Mouse (Mus musculus) lung, adult 2 months (tissue): ENCODE measurements around the gene Sema4c. TPM values are rescaled to one million over a fixed set of nuclear protein-coding genes. Genes with fewer than 3 reads are reported as not detected.

Source experiments
- DNase-seq: peaks from one replicate; pipeline ENCODE4 v3.0.0; 2022
- H3K4me1 ChIP-seq: fragments of 200-500 bp; 2 replicates; pipeline ENCODE4 v1.6.1; 2011; ENCODE audit warnings: low read length; ENCODE audit not compliant: control insufficient read depth, insufficient read depth
- H3K4me3 ChIP-seq: fragments of 200-500 bp; replicated peaks from 2 replicates; pipeline ENCODE3; 2011; ENCODE audit warnings: low read depth, mild to moderate bottlenecking, control low read depth, low read length; ENCODE audit errors: extremely low read depth
- CTCF ChIP-seq: fragments of 200-500 bp; IDR thresholded peaks from 2 replicates; pipeline ENCODE4 v1.5.1; 2011; ENCODE audit warnings: mild to moderate bottlenecking, low read length, control low read depth; ENCODE audit not compliant: insufficient read depth
- POLR2A ChIP-seq: fragments of 200-500 bp; IDR thresholded peaks from 2 replicates; pipeline ENCODE4 v1.6.1; 2011; ENCODE audit warnings: low read depth, mild to moderate bottlenecking, control low read depth, low read length, borderline replicate concordance; ENCODE audit errors: extremely low read depth
- WGBS: fragments of 180-500 bp; shearing (Covaris S2); methylation state at CpG from one replicate; pipeline ENCODE4 v1.1.7; 2018; 5-methylcytosine and 5-hydroxymethylcytosine counted together
- polyA plus RNA-seq: library from polyadenylated mRNA; depleted of rRNA; stranded (reverse); fragments of >200 nt; gene quantifications from 2 replicates; pipeline ENCODE4 v1.2.3, GENCODE M21; 2012

The Sema4c gene
- polyA plus RNA-seq, 1 experiment, result 23.7 TPM

DNA sequence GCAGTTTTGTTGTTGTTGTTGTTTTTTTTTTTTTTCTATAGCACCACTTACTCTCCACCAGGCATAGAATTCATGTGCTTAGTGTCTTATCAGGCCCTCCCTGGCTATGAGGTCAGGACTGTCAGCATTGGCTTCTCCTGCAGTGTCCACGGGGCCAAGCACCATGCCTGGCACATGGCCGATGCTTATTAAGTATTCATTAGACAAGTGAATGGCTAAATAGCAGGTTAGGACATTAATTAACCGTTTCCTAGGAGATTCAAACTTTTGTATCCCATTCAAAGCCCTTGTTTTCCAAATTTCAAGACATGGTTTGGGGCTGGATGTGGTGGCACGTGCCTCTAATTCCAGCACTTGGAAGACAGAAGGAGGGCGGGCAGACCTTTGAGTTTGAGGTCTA, 23.1 kb upstream of the Sema4c start:
- 84% methylated on average over 5 of the region's 5 CpGs for WGBS
- Histone ChIP-seq H3K4me1 (peaks cover 7% of the 10 kb centered on the region), H3K4me3 (no peak overlapping the region)
- TF ChIP-seq CTCF (no peak), POLR2A (no peak)
- no peak for DNase-seq

GRCm38 (mm10) chr1:36580384-36581207, 22.4 kb upstream of the Sema4c start:
- Histone ChIP-seq H3K4me1 (peaks cover 7% of the 10 kb centered on the region), H3K4me3 (peak overlapping the region; percentile 45)
- WGBS, result 11% methylated on average over 17 of the region's 17 CpGs
- no peak for DNase-seq
- TF ChIP-seq CTCF (no peak), POLR2A (peak; percentile 50; the same call in 1 of the 2 replicates)

- WGBS, result 48% methylated on average over 6 of the region's 6 CpGs
- DNase-seq, result no peak
- Histone ChIP-seq H3K4me1 (peaks cover 7% of the 10 kb centered on the region), H3K4me3 (no peak overlapping the region)
- TF ChIP-seq POLR2A (no peak), CTCF (no peak)
These were observed 21.8 kb upstream of the Sema4c start for GRCm38 (mm10) chr1:36579974-36580383.

- peaks cover 15% of the 10 kb centered on the region for H3K4me1 ChIP-seq
- TF ChIP-seq CTCF (no peak), POLR2A (no peak)
- 71% methylated on average over 6 of the region's 6 CpGs for WGBS
These were observed 19.0 kb upstream of the Sema4c start for GRCm38 (mm10) chr1:36576991-36577675.

GRCm38 (mm10) chr1:36575347-36575746, 17.2 kb upstream of the Sema4c start:
- 60% methylated on average over 6 of the region's 6 CpGs for WGBS
- no peak for DNase-seq
- TF ChIP-seq CTCF, result no peak
- no peak for TF ChIP-seq POLR2A

More at GRCm38 (mm10) chr1:36576991-36577675, 19.0 kb upstream of the Sema4c start:
- H3K4me3 ChIP-seq, result no peak overlapping the region
- no peak for DNase-seq

DNA sequence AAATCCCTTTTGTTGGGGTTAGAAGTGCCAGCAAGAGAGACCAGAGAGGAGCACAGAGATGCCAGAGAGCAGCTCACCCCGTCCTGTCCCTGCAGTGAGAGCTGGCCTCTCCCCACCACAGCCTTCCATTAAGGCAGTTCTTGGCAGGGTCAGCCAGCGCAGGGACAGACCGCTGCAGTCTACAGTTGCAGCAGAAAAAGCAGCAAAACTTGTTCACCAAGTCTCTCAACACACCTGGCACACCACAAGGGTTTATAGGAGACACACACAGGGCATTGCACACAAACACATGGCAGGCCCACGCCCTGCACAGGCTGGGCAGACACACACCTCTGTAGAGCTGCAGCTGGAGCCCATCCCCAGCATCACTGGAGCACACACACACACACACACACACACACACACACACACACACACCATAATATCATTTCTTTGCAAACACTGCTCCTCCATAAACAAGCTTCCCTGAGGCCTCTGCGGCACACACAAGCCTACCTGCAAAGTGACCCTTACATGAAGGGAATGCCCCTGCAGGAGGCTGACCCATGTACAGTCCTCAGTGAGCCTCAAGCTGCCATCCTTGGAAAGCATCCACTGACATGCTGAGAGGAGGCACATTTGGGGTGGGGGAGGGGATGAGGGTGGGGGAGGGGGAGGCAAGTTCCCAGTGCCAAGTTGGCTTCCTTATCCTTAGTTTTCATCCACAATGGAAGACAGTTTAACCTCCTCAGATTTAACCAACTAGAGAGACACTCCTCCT, 16.2 kb upstream of the Sema4c start:
- WGBS, result 66% methylated on average over 5 of the region's 5 CpGs

More at GRCm38 (mm10) chr1:36575347-36575746, 17.2 kb upstream of the Sema4c start:
- peaks cover 18% of the 10 kb centered on the region for H3K4me1 ChIP-seq
- no peak overlapping the region for H3K4me3 ChIP-seq

DNA sequence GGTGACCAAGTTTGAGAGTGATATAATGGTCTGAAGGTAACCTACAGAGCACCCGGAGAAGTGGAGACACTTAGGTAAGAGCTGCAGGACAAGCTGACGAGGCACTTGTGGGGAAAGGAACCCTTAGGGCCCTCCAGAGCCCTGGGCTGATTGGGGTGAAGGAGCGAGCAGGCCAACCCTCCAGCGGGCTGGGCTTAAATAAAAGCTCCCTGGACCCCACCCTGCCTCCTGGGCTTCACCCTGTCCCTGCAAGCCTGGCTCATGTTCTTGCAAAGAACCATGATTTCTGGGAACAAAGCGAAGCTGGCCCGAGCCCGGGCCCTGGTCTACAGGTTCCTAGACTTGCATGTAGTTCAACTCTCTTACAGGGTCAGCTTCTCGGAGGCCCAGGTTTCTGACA, 15.4 kb upstream of the Sema4c start:
- Histone ChIP-seq H3K4me1 (peaks cover 23% of the 10 kb centered on the region), H3K4me3 (no peak overlapping the region)
- no peak for TF ChIP-seq POLR2A
- no peak for TF ChIP-seq CTCF
- WGBS, result 72% methylated on average over 8 of the region's 8 CpGs
- DNase-seq, result no peak

More for the DNA sequence above, 16.2 kb upstream of the Sema4c start:
- TF ChIP-seq CTCF (no peak), POLR2A (no peak)
- Histone ChIP-seq H3K4me1 (peaks cover 18% of the 10 kb centered on the region), H3K4me3 (no peak overlapping the region)
- DNase-seq, result no peak

DNA sequence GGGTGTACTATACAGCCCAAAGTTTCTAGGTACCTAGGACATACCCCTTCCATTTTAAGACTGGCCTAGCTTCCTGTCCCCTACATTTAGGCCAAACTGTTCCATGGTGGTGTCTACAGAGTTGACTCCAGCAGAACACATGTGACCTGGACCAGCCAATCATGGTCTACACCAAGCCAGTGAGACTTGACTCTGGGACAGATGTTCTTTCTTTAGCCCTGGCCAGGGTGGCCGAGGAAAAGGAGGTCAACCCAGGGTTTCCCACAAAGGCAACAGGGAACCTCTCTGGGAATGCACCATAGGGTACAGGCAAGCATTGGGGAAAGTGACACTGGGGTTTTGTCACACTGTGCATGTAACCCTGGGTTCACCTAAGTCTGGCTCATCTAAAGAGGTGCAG, 14.6 kb upstream of the Sema4c start:
- Histone ChIP-seq H3K4me3 (no peak overlapping the region), H3K4me1 (peaks cover 23% of the 10 kb centered on the region)
- WGBS, result 64% methylated on average over 1 of the region's 1 CpGs
- no peak for DNase-seq
- TF ChIP-seq POLR2A (no peak), CTCF (no peak)

DNA sequence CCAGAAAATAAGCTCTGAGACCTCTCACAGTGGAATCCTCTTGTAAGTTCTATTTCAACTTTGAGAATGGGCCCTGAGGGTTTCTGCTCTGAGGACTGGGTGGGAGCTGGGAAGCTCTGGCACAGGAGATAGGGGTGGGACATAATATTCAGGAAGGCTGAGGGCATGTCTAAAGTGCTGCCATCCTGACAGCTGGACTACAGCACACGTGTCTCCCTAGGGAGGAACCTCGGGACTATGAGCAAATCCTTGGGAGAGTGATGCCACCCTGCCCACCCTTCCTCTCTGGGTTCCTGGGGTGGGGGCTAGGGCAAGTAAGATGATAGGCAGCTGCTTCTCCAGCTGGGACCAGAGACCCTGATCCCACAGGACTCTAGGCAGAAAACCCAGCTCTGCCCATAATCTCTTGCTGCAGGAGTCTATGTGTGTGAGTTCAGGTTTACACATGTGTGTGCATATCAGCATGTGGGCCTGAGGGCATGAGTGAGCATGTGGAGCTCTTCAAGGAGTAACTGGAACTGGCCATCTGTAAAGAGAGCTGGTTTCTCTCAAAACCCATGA, 14.1 kb upstream of the Sema4c start:
- no peak overlapping the region for H3K4me3 ChIP-seq
- H3K4me1 ChIP-seq, result peaks cover 23% of the 10 kb centered on the region
- no peak for DNase-seq
- 42% methylated on average over 2 of the region's 2 CpGs for WGBS
- TF ChIP-seq POLR2A (no peak), CTCF (no peak)
